Mouse (Mus musculus): Measurements from ENCODE around the gene Zp3.

GRCm38 (mm10) chr5:135984546-135985044 is 4.7 kb downstream of the Zp3 start:
- TF ChIP-seq CTCF (IDR thresholded peaks at IDR 0.05) (no peak), EP300 (IDR thresholded peaks at IDR 0.05; ENCODE audit: insufficient read depth, low read depth, low read length) (no peak), POLR2A (IDR thresholded peaks at IDR 0.05; ENCODE audit: insufficient read depth, low read depth, low read length) (no peak)
